Mouse (Mus musculus): ENCODE measurements around the gene Ate1.

- no peak for TF ChIP-seq CTCF (conservative IDR thresholded peaks at IDR 0.05; ENCODE audit: insufficient read depth, insufficient read length, low read depth, low read length)
- no peak for TF ChIP-seq POLR2A (IDR thresholded peaks at IDR 0.05; ENCODE audit: low read depth, low read length)
Observed at GRCm38 (mm10) chr7:130520049-130520425, at the start of gene Ate1.
